Mouse (Mus musculus): ENCODE data around the gene Nfkb2. TPM values are rescaled to one million over a fixed set of nuclear protein-coding genes. Genes with fewer than 3 reads are reported as not detected.
A peak's percentile ranks its signal among the peaks of the same experiment; 100 is the strongest.

The Nfkb2 gene
- polyA plus RNA-seq, 1 experiment from 2014 or later: 1.4 TPM

GRCm38 (mm10) chr19:46313116-46313515 lies 9.0 kb downstream of the Nfkb2 start:
- Histone ChIP-seq H3K4me1 (ENCODE audit: control insufficient read depth, insufficient read depth, low read length) (peaks cover 22% of the 10 kb centered on the region; the same call in 1 of the 2 replicates), H3K9me3 (ENCODE audit: control insufficient read depth, low read length) (no peaks in the 10 kb centered on the region), H3K27ac (ENCODE audit: low read depth, low read length) (no peak overlapping the region), H3K4me2 (ENCODE audit: low read depth, low read length) (no peak overlapping the region), H3K36me3 (ENCODE audit: control insufficient read depth, insufficient read depth, low read length) (peaks cover 12% of the 10 kb centered on the region), H3K4me3 (ENCODE audit: low read depth, low read length) (no peak overlapping the region), H3K27me3 (ENCODE audit: control insufficient read depth, insufficient read depth, low read length) (peaks cover 42% of the 10 kb centered on the region), H3K9ac (replicated peaks; ENCODE audit: low read depth, low read length) (no peak overlapping the region)
- no peak for ATAC-seq (ENCODE audit: low read depth)
- 88% methylated on average over 9 of the region's 9 CpGs for WGBS

- Histone ChIP-seq H3K27ac (ENCODE audit: low read depth, low read length) (no peak overlapping the region), H3K36me3 (ENCODE audit: control insufficient read depth, insufficient read depth, low read length) (peaks cover 12% of the 10 kb centered on the region), H3K9ac (replicated peaks; ENCODE audit: low read depth, low read length) (no peak overlapping the region), H3K4me3 (ENCODE audit: low read depth, low read length) (no peak overlapping the region), H3K27me3 (ENCODE audit: control insufficient read depth, insufficient read depth, low read length) (peaks cover 39% of the 10 kb centered on the region), H3K4me2 (ENCODE audit: low read depth, low read length) (no peak overlapping the region), H3K9me3 (ENCODE audit: control insufficient read depth, low read length) (no peaks in the 10 kb centered on the region), H3K4me1 (ENCODE audit: control insufficient read depth, insufficient read depth, low read length) (peaks cover 27% of the 10 kb centered on the region; the same call in 1 of the 2 replicates)
- 73% methylated on average over 6 of the region's 6 CpGs for WGBS
- ATAC-seq (ENCODE audit: low read depth): no peak
Observed at GRCm38 (mm10) chr19:46313591-46313990, 9.5 kb downstream of the Nfkb2 start.

GRCm38 (mm10) chr19:46314151-46314601 lies 10.1 kb downstream of the Nfkb2 start:
- WGBS: 20% methylated on average over 15 of the region's 18 CpGs
- no peak for ATAC-seq (ENCODE audit: low read depth)
- no peak overlapping the region for H3K4me3 ChIP-seq (ENCODE audit: low read depth, low read length)
- peaks cover 39% of the 10 kb centered on the region for H3K27me3 ChIP-seq (ENCODE audit: control insufficient read depth, insufficient read depth, low read length)
- H3K4me2 ChIP-seq (ENCODE audit: low read depth, low read length): no peak overlapping the region
- H3K9ac ChIP-seq (replicated peaks; ENCODE audit: low read depth, low read length): no peak overlapping the region
- no peaks in the 10 kb centered on the region for H3K9me3 ChIP-seq (ENCODE audit: control insufficient read depth, low read length)
- H3K36me3 ChIP-seq (ENCODE audit: control insufficient read depth, insufficient read depth, low read length): peaks cover 12% of the 10 kb centered on the region
- no peak overlapping the region for H3K27ac ChIP-seq (ENCODE audit: low read depth, low read length)
- peaks cover 27% of the 10 kb centered on the region for H3K4me1 ChIP-seq (ENCODE audit: control insufficient read depth, insufficient read depth, low read length)

GRCm38 (mm10) chr19:46314872-46315742 lies 11.0 kb downstream of the Nfkb2 start:
- H3K27me3 ChIP-seq (ENCODE audit: control insufficient read depth, insufficient read depth, low read length): peaks cover 39% of the 10 kb centered on the region
- ATAC-seq (ENCODE audit: low read depth): no peak
- H3K27ac ChIP-seq (ENCODE audit: low read depth, low read length): no peak overlapping the region
- no peak overlapping the region for H3K4me2 ChIP-seq (ENCODE audit: low read depth, low read length)
- peaks cover 12% of the 10 kb centered on the region for H3K36me3 ChIP-seq (ENCODE audit: control insufficient read depth, insufficient read depth, low read length)
- H3K4me1 ChIP-seq (ENCODE audit: control insufficient read depth, insufficient read depth, low read length): peaks cover 29% of the 10 kb centered on the region
- 43% methylated on average over 14 of the region's 14 CpGs for whole genome bisulfite sequencing
- H3K9me3 ChIP-seq (ENCODE audit: control insufficient read depth, low read length): no peaks in the 10 kb centered on the region
- H3K9ac ChIP-seq (replicated peaks; ENCODE audit: low read depth, low read length): no peak overlapping the region
- H3K4me3 ChIP-seq (ENCODE audit: low read depth, low read length): no peak overlapping the region

GRCm38 (mm10) chr19:46315752-46316610 lies 11.9 kb downstream of the Nfkb2 start:
- H3K9ac ChIP-seq (replicated peaks; ENCODE audit: low read depth, low read length): no peak overlapping the region
- peak overlapping the region; percentile 84 for H3K4me2 ChIP-seq (ENCODE audit: low read depth, low read length)
- H3K27me3 ChIP-seq (ENCODE audit: control insufficient read depth, insufficient read depth, low read length): peaks cover 39% of the 10 kb centered on the region
- H3K27ac ChIP-seq (ENCODE audit: low read depth, low read length): no peak overlapping the region
- peak overlapping the region; percentile 50; the same call in 1 of the 2 replicates for H3K4me3 ChIP-seq (ENCODE audit: low read depth, low read length)
- 48% methylated on average over 12 of the region's 12 CpGs for WGBS
- ATAC-seq (ENCODE audit: low read depth): no peak
- H3K9me3 ChIP-seq (ENCODE audit: control insufficient read depth, low read length): no peaks in the 10 kb centered on the region
- peaks cover 30% of the 10 kb centered on the region for H3K4me1 ChIP-seq (ENCODE audit: control insufficient read depth, insufficient read depth, low read length)
- peaks cover 12% of the 10 kb centered on the region for H3K36me3 ChIP-seq (ENCODE audit: control insufficient read depth, insufficient read depth, low read length)

- H3K4me1 ChIP-seq (ENCODE audit: control insufficient read depth, insufficient read depth, low read length): peaks cover 40% of the 10 kb centered on the region
- ATAC-seq (ENCODE audit: low read depth): peak; percentile 5; the same call in 1 of the 2 replicates
Observed at GRCm38 (mm10) chr19:46316846-46317545, 12.9 kb downstream of the Nfkb2 start.

GRCm38 (mm10) chr19:46317546-46317885 lies 13.4 kb downstream of the Nfkb2 start:
- Histone ChIP-seq H3K4me2 (ENCODE audit: low read depth, low read length) (peak overlapping the region; percentile 84), H3K27me3 (ENCODE audit: control insufficient read depth, insufficient read depth, low read length) (peaks cover 39% of the 10 kb centered on the region), H3K4me3 (ENCODE audit: low read depth, low read length) (peak overlapping the region; percentile 50), H3K9ac (replicated peaks; ENCODE audit: low read depth, low read length) (peak overlapping the region; percentile 70), H3K9me3 (ENCODE audit: control insufficient read depth, low read length) (no peaks in the 10 kb centered on the region), H3K36me3 (ENCODE audit: control insufficient read depth, insufficient read depth, low read length) (peaks cover 10% of the 10 kb centered on the region), H3K27ac (ENCODE audit: low read depth, low read length) (peak overlapping the region; percentile 35; the same call in 1 of the 2 replicates), H3K4me1 (ENCODE audit: control insufficient read depth, insufficient read depth, low read length) (peaks cover 45% of the 10 kb centered on the region)
- peak; percentile 36; the same call in 1 of the 2 replicates for ATAC-seq (ENCODE audit: low read depth)
- 1% methylated on average over 47 of the region's 48 CpGs for WGBS

More at GRCm38 (mm10) chr19:46316846-46317545, 12.9 kb downstream of the Nfkb2 start:
- H3K36me3 ChIP-seq (ENCODE audit: control insufficient read depth, insufficient read depth, low read length): peaks cover 12% of the 10 kb centered on the region
- 29% methylated on average over 15 of the region's 15 CpGs for WGBS
- peak overlapping the region; percentile 70 for H3K9ac ChIP-seq (replicated peaks; ENCODE audit: low read depth, low read length)
- no peaks in the 10 kb centered on the region for H3K9me3 ChIP-seq (ENCODE audit: control insufficient read depth, low read length)
- peak overlapping the region; percentile 84 for H3K4me2 ChIP-seq (ENCODE audit: low read depth, low read length)
- H3K27ac ChIP-seq (ENCODE audit: low read depth, low read length): peak overlapping the region; percentile 35; the same call in 1 of the 2 replicates
- H3K4me3 ChIP-seq (ENCODE audit: low read depth, low read length): peak overlapping the region; percentile 50
- H3K27me3 ChIP-seq (ENCODE audit: control insufficient read depth, insufficient read depth, low read length): peaks cover 39% of the 10 kb centered on the region

GRCm38 (mm10) chr19:46318031-46318471 lies 13.9 kb downstream of the Nfkb2 start:
- peak overlapping the region; percentile 70 for H3K9ac ChIP-seq (replicated peaks; ENCODE audit: low read depth, low read length)
- 2% methylated on average over 35 of the region's 42 CpGs for WGBS
- H3K9me3 ChIP-seq (ENCODE audit: control insufficient read depth, low read length): no peaks in the 10 kb centered on the region
- peak overlapping the region; percentile 35; the same call in 1 of the 2 replicates for H3K27ac ChIP-seq (ENCODE audit: low read depth, low read length)
- peaks cover 5% of the 10 kb centered on the region; the same call in 1 of the 2 replicates for H3K36me3 ChIP-seq (ENCODE audit: control insufficient read depth, insufficient read depth, low read length)
- H3K27me3 ChIP-seq (ENCODE audit: control insufficient read depth, insufficient read depth, low read length): peaks cover 39% of the 10 kb centered on the region
- ATAC-seq (ENCODE audit: low read depth): peak; percentile 12; the same call in 1 of the 2 replicates
- peak overlapping the region; percentile 84 for H3K4me2 ChIP-seq (ENCODE audit: low read depth, low read length)
- peak overlapping the region; percentile 50 for H3K4me3 ChIP-seq (ENCODE audit: low read depth, low read length)
- H3K4me1 ChIP-seq (ENCODE audit: control insufficient read depth, insufficient read depth, low read length): peaks cover 46% of the 10 kb centered on the region

Measured in neural tube, embryonic 14.5 days (tissue).